Mouse (Mus musculus) heart, embryonic 15.5 days (tissue): Measurements from ENCODE around the gene Grm2. TPM values are rescaled to one million over a fixed set of nuclear protein-coding genes. Genes with fewer than 3 reads are reported as not detected.

Source experiments
- ATAC-seq: fragments of 200-750 bp; cut with Nextera tagmentation; replicated peaks from 2 replicates; pipeline ENCODE4 v1.8.0; 2017; ENCODE audit warnings: low read depth, moderate TSS enrichment; ENCODE audit not compliant: insufficient number of reproducible peaks, insufficient read depth, low FRiP score
- H3K27ac ChIP-seq: fragments of 300-500 bp; sonication (generic); 2 replicates; pipeline ENCODE4 v1.5.1; 2015; ENCODE audit warnings: mild to moderate bottlenecking, inconsistent platforms
- H3K27me3 ChIP-seq: fragments of 300-500 bp; sonication (generic); 2 replicates; pipeline ENCODE4 v1.6.1; 2015; ENCODE audit warnings: inconsistent platforms
- H3K36me3 ChIP-seq: fragments of 300-500 bp; sonication (generic); 2 replicates; pipeline ENCODE4 v1.6.1; 2015; ENCODE audit warnings: mild to moderate bottlenecking, inconsistent platforms
- H3K4me1 ChIP-seq: fragments of 300-500 bp; sonication (generic); replicated peaks from 2 replicates; pipeline ENCODE4 v1.6.1; 2015; ENCODE audit warnings: inconsistent platforms
- H3K4me2 ChIP-seq: fragments of 300-500 bp; sonication (generic); 2 replicates; pipeline ENCODE4 v1.6.1; 2015; ENCODE audit warnings: inconsistent platforms, mild to moderate bottlenecking, moderate library complexity
- H3K4me3 ChIP-seq: fragments of 300-500 bp; sonication (generic); 2 replicates; pipeline ENCODE4 v1.5.1; 2015; ENCODE audit warnings: mild to moderate bottlenecking, inconsistent platforms
- H3K9ac ChIP-seq: fragments of 300-500 bp; sonication (generic); 2 replicates; pipeline ENCODE4 v1.6.1; 2015; ENCODE audit warnings: mild to moderate bottlenecking, inconsistent platforms
- H3K9me3 ChIP-seq: fragments of 300-500 bp; sonication (generic); replicated peaks from 2 replicates; pipeline ENCODE4 v1.6.1; 2016; ENCODE audit warnings: inconsistent platforms
- WGBS: fragments of 180-500 bp; shearing (Covaris S2); methylation state at CpG from one replicate; pipeline ENCODE4 v1.1.7; 2015; ENCODE audit warnings: mixed read lengths; 5-methylcytosine and 5-hydroxymethylcytosine counted together
- polyA plus RNA-seq: library from polyadenylated mRNA; unstranded; fragments of >200 nt; fragmentation: Nextera tagmentation; extraction: Ambion mirVana; gene quantifications from 2 replicates; pipeline ENCODE4 v1.2.1, GENCODE M21; 2015

Gene Grm2
- not detected in 2 replicates for polyA plus RNA-seq

GRCm38 (mm10) chr9:106655884-106656720 lies at the start of gene Grm2:
Grm2 (minus strand) TSS chr9:106656082.
- Histone ChIP-seq H3K4me3 (peak within 1 kb of the TSS; percentile 30), H3K4me2 (peak within 1 kb of the TSS; percentile 59), H3K9ac (no peak within 1 kb of the TSS), H3K9me3 (no peaks in the 10 kb centered on the region), H3K27me3 (peaks cover 44% of the 10 kb centered on the region), H3K27ac (no peak within 1 kb of the TSS), H3K36me3 (peaks cover 17% of the 10 kb centered on the region; the same call in 1 of the 2 replicates), H3K4me1 (peaks cover 8% of the 10 kb centered on the region)
- ATAC-seq, result peak; percentile 61
- 1% methylated on average over 33 of the region's 44 CpGs for WGBS

GRCm38 (mm10) chr9:106692973-106693481 lies 37.1 kb upstream of the Grm2 start:
- Histone ChIP-seq H3K4me1 (no peaks in the 10 kb centered on the region), H3K4me3 (no peak overlapping the region)

GRCm38 (mm10) chr9:106688834-106689233 lies 33.0 kb upstream of the Grm2 start:
- no peak for ATAC-seq
- WGBS, result 83% methylated on average over 8 of the region's 8 CpGs
- Histone ChIP-seq H3K4me3 (no peak overlapping the region), H3K4me2 (no peak overlapping the region), H3K36me3 (peaks cover 9% of the 10 kb centered on the region), H3K4me1 (peaks cover 19% of the 10 kb centered on the region), H3K9ac (no peak overlapping the region), H3K9me3 (no peaks in the 10 kb centered on the region), H3K27ac (no peak overlapping the region), H3K27me3 (no peaks in the 10 kb centered on the region)

More at GRCm38 (mm10) chr9:106692973-106693481, 37.1 kb upstream of the Grm2 start:
- Histone ChIP-seq H3K9me3 (no peaks in the 10 kb centered on the region), H3K4me2 (no peak overlapping the region), H3K9ac (no peak overlapping the region), H3K27ac (no peak overlapping the region), H3K36me3 (peaks cover 13% of the 10 kb centered on the region), H3K27me3 (no peaks in the 10 kb centered on the region)
- WGBS, result 88% methylated on average over 11 of the region's 11 CpGs
- no peak for ATAC-seq

- H3K9ac ChIP-seq, result no peak overlapping the region
- no peaks in the 10 kb centered on the region for H3K36me3 ChIP-seq
- 0 out of 2 replicates have a peak overlapping the region, but pooled peaks have one; percentile 37 for H3K4me2 ChIP-seq
- H3K27me3 ChIP-seq, result no peaks in the 10 kb centered on the region
- H3K9me3 ChIP-seq, result no peaks in the 10 kb centered on the region
- ATAC-seq, result 0 out of 2 replicates have a peak, but pooled peaks have one; percentile 23
- 35% methylated on average over 8 of the region's 8 CpGs for WGBS
- peaks cover 19% of the 10 kb centered on the region for H3K4me1 ChIP-seq
- no peak overlapping the region for H3K27ac ChIP-seq
- no peak overlapping the region for H3K4me3 ChIP-seq
Measured at GRCm38 (mm10) chr9:106686983-106687650, 31.2 kb upstream of the Grm2 start.

GRCm38 (mm10) chr9:106685249-106686101 lies 29.6 kb upstream of the Grm2 start, which contains the start of gene Tex264:
Tex264 (minus strand) TSS chr9:106685927.
- Histone ChIP-seq H3K4me1 (peaks cover 19% of the 10 kb centered on the region), H3K9ac (peak within 1 kb of the TSS; percentile 74), H3K27me3 (no peaks in the 10 kb centered on the region), H3K36me3 (peaks cover 10% of the 10 kb centered on the region), H3K9me3 (no peaks in the 10 kb centered on the region), H3K4me2 (peak within 1 kb of the TSS; percentile 89), H3K4me3 (peak within 1 kb of the TSS; percentile 76), H3K27ac (peak within 1 kb of the TSS; percentile 80)
- under 1% methylated on average over 84 of the region's 86 CpGs for WGBS
- peak; percentile 85 for ATAC-seq

GRCm38 (mm10) chr9:106684918-106685248 lies 29.0 kb upstream of the Grm2 start:
- H3K4me3 ChIP-seq, result peak overlapping the region; percentile 76
- peak overlapping the region; percentile 80 for H3K27ac ChIP-seq
- no peaks in the 10 kb centered on the region for H3K9me3 ChIP-seq
- H3K4me2 ChIP-seq, result peak overlapping the region; percentile 89
- WGBS, result 4% methylated on average over 9 of the region's 14 CpGs
- H3K4me1 ChIP-seq, result peaks cover 19% of the 10 kb centered on the region
- H3K27me3 ChIP-seq, result no peaks in the 10 kb centered on the region
- peaks cover 13% of the 10 kb centered on the region for H3K36me3 ChIP-seq
- peak overlapping the region; percentile 74 for H3K9ac ChIP-seq
- ATAC-seq, result peak; percentile 8

- H3K9me3 ChIP-seq, result no peaks in the 10 kb centered on the region
- H3K4me1 ChIP-seq, result peaks cover 19% of the 10 kb centered on the region
- peak overlapping the region; percentile 74 for H3K9ac ChIP-seq
- H3K27ac ChIP-seq, result 0 out of 2 replicates have a peak overlapping the region, but pooled peaks have one; percentile 80
- no peak for ATAC-seq
- peak overlapping the region; percentile 76 for H3K4me3 ChIP-seq
- peaks cover 15% of the 10 kb centered on the region for H3K36me3 ChIP-seq
- WGBS, result 68% methylated on average over 6 of the region's 6 CpGs
- H3K27me3 ChIP-seq, result no peaks in the 10 kb centered on the region
- H3K4me2 ChIP-seq, result peak overlapping the region; percentile 89
Measured at GRCm38 (mm10) chr9:106684093-106684872, 28.4 kb upstream of the Grm2 start.

GRCm38 (mm10) chr9:106681026-106681425 lies 25.1 kb upstream of the Grm2 start:
- Histone ChIP-seq H3K9me3 (no peaks in the 10 kb centered on the region), H3K4me1 (peaks cover 7% of the 10 kb centered on the region), H3K36me3 (peaks cover 23% of the 10 kb centered on the region), H3K4me3 (no peak overlapping the region), H3K27me3 (no peaks in the 10 kb centered on the region), H3K27ac (no peak overlapping the region), H3K9ac (no peak overlapping the region), H3K4me2 (no peak overlapping the region)
- WGBS, result 87% methylated on average over 9 of the region's 9 CpGs
- ATAC-seq, result no peak

- WGBS, result 71% methylated on average over 4 of the region's 4 CpGs
- no peak overlapping the region for H3K9ac ChIP-seq
- H3K4me1 ChIP-seq, result no peaks in the 10 kb centered on the region
- H3K27me3 ChIP-seq, result no peaks in the 10 kb centered on the region
- no peak for ATAC-seq
- H3K4me3 ChIP-seq, result no peak overlapping the region
- no peak overlapping the region for H3K27ac ChIP-seq
- H3K4me2 ChIP-seq, result no peak overlapping the region
- H3K36me3 ChIP-seq, result peaks cover 26% of the 10 kb centered on the region
- H3K9me3 ChIP-seq, result no peaks in the 10 kb centered on the region
Measured at GRCm38 (mm10) chr9:106678242-106678641, 22.4 kb upstream of the Grm2 start.

GRCm38 (mm10) chr9:106677702-106678101 lies 21.8 kb upstream of the Grm2 start:
- Histone ChIP-seq H3K4me3 (no peak overlapping the region), H3K9ac (no peak overlapping the region), H3K27me3 (no peaks in the 10 kb centered on the region), H3K36me3 (peaks cover 32% of the 10 kb centered on the region), H3K4me2 (no peak overlapping the region), H3K4me1 (no peaks in the 10 kb centered on the region), H3K9me3 (no peaks in the 10 kb centered on the region), H3K27ac (no peak overlapping the region)
- WGBS, result 79% methylated on average over 5 of the region's 5 CpGs
- ATAC-seq, result no peak
